ENCODE assay signal across 8 mouse cellular contexts in genomic region chr3:17824662-17825061, GRCm38 (mm10).
DNase-seq lines count a peak whose midpoint lies in the region; ATAC-seq and TF ChIP-seq lines count a peak whose summit lies in the region.
"Had no signal": no experiment of that assay in that cellular context is flagged by ENCODE, and none has a peak within 500 bp of the region (broad histone marks: within the 10 kb centered on the region; RNA-seq: fewer than 3 reads in every experiment).

No protein-coding gene starts in this region.

- H3K9ac ChIP-seq in intestine, postnatal 0 days (ENCODE audit: low read depth, low read length): no peak overlapping the region
- no peak overlapping the region for H3K9ac ChIP-seq in intestine, embryonic 15.5 days
- H3K9ac ChIP-seq: heart, embryonic 13.5 days had no signal

- no peaks in the 10 kb centered on the region for H3K9me3 ChIP-seq in intestine, postnatal 0 days (ENCODE audit: control insufficient read depth)
- H3K9me3 ChIP-seq in intestine, embryonic 15.5 days: no peaks in the 10 kb centered on the region
- H3K9me3 ChIP-seq: heart, embryonic 13.5 days had no signal

- no peak for ATAC-seq in intestine, postnatal 0 days
- no peak for ATAC-seq in intestine, embryonic 15.5 days
- ATAC-seq in erythroid progenitor cell, adult 5-6 weeks (replicated peaks; ENCODE audit: low FRiP score, poor library complexity, severe bottlenecking): no peak

- no peak overlapping the region for H3K4me2 ChIP-seq in intestine, postnatal 0 days (replicated peaks; ENCODE audit: low read depth)
- H3K4me2 ChIP-seq in intestine, embryonic 15.5 days (replicated peaks): no peak overlapping the region
- H3K4me2 ChIP-seq: heart, embryonic 13.5 days had no signal

- H3K27me3 ChIP-seq in intestine, postnatal 0 days (replicated peaks; ENCODE audit: control insufficient read depth, insufficient read depth, low read length): no peaks in the 10 kb centered on the region
- no peaks in the 10 kb centered on the region for H3K27me3 ChIP-seq in intestine, embryonic 15.5 days (replicated peaks)
- H3K27me3 ChIP-seq: heart, embryonic 13.5 days had no signal

- H3K4me3 ChIP-seq in intestine, postnatal 0 days (ENCODE audit: low read depth, low read length): no peak overlapping the region
- H3K4me3 ChIP-seq in intestine, embryonic 15.5 days (replicated peaks): no peak overlapping the region
- H3K4me3 ChIP-seq: heart, embryonic 13.5 days had no signal

- no peak overlapping the region for H3K27ac ChIP-seq in intestine, postnatal 0 days (ENCODE audit: low read depth, low read length)
- no peak overlapping the region for H3K27ac ChIP-seq in intestine, embryonic 15.5 days
- H3K27ac ChIP-seq: heart, embryonic 13.5 days had no signal

- 42% methylated on average over 4 of the region's 4 CpGs for WGBS in intestine, postnatal 0 days
- 48% methylated on average over 4 of the region's 4 CpGs for WGBS in intestine, embryonic 15.5 days

- no peaks in the 10 kb centered on the region for H3K4me1 ChIP-seq in intestine, postnatal 0 days (replicated peaks; ENCODE audit: control insufficient read depth, insufficient read depth, low read length)
- no peaks in the 10 kb centered on the region for H3K4me1 ChIP-seq in intestine, embryonic 15.5 days (replicated peaks)
- H3K4me1 ChIP-seq: heart, embryonic 13.5 days had no signal

- DNase-seq in 3T3-L1 (ENCODE audit: low read depth, low spot score) (peak; percentile 70), A20 (ENCODE audit: low read depth, low spot score) (peak; percentile 52)
- peak; percentile 76 for DNase-seq in embryo, embryonic 10.5 days (ENCODE audit: low spot score)
- DNase-seq in adrenal gland, adult 18-20 months (ENCODE audit: low spot score in 2 of 2): no peak

- peak; percentile 86 for TF ChIP-seq CTCF in intestine, postnatal 0 days (IDR thresholded peaks at IDR 0.05; ENCODE audit: low read depth)

- no peaks in the 10 kb centered on the region for H3K36me3 ChIP-seq in intestine, postnatal 0 days (ENCODE audit: control insufficient read depth, insufficient read depth)
- H3K36me3 ChIP-seq in intestine, embryonic 15.5 days: no peaks in the 10 kb centered on the region
- H3K36me3 ChIP-seq: heart, embryonic 13.5 days had no signal

Comparison
In these comparisons a context has a peak if more than half of its experiments do, and no peak if none do; other contexts are left out.
1. DNase-seq: peak in 3T3-L1 (single experiment), A20 (single experiment) and embryo, embryonic 10.5 days (single experiment); none in adrenal gland, adult 18-20 months (0 of 2).